Comparison of ENCODE assay signal across 14 mouse cellular contexts in the genomic region with DNA sequence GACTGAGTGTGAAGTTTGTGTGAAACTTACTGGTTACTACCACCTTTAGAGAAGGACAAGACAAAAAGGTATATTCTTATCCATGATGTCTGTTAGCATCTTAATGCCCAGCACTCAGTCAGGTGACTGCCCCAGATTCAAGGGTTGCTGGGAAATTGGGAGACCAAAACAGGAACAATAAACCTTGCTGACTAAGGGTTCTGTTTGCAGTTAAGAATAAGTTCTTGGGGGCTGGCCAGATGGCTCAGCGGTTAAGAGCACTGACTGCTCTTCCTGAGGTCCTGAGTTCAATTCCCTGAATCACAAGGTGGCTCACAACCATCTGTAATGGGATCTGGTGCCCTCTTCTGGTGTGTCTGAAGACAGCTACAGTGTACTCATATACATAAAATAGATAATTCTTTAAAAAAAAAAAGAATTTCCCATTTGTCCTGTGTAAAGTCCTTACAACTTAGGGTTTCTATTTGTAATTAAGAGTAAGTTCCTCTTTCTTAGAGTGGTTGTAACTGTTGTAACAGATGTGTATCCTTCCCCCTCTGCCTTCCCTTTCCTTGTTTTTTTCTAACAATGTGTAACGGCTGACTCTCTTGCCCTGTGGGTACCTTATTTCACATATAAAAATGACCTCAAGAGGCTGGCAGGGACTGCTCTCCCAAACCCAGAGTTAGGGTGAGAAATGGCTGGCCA. TPM values are rescaled to one million over a fixed set of nuclear protein-coding genes. Genes with fewer than 3 reads are reported as not detected.
DNase-seq lines count a peak whose midpoint lies in the region; ATAC-seq and TF ChIP-seq lines count a peak whose summit lies in the region.
"Had no signal": no experiment of that assay in that cellular context is flagged by ENCODE, and none has a peak within 500 bp of the region (broad histone marks: within the 10 kb centered on the region; RNA-seq: fewer than 3 reads in every experiment).

No protein-coding gene starts in this region.

- H3K27me3 ChIP-seq in heart, embryonic 13.5 days (replicated peaks), result no peaks in the 10 kb centered on the region
- no peaks in the 10 kb centered on the region for H3K27me3 ChIP-seq in spleen, adult 2 months (ENCODE audit: control insufficient read depth, insufficient read depth, low read length)
- H3K27me3 ChIP-seq in liver, embryonic 15.5 days, result peaks cover 12% of the 10 kb centered on the region; the same call in 1 of the 2 replicates
- H3K27me3 ChIP-seq in hindbrain, embryonic 11.5 days (ENCODE audit: control insufficient read depth, insufficient read depth, low read length), result no peaks in the 10 kb centered on the region

- ATAC-seq in heart, embryonic 13.5 days (ENCODE audit: extremely low read depth, insufficient number of reproducible peaks, low FRiP score, low TSS enrichment), result no peak
- no peak for ATAC-seq in liver, embryonic 15.5 days (ENCODE audit: insufficient read depth)
- ATAC-seq in hindbrain, embryonic 11.5 days (ENCODE audit: low FRiP score), result no peak

- H3K9ac ChIP-seq in heart, embryonic 13.5 days, result peak overlapping the region; percentile 24; the same call in 1 of the 2 replicates
- no peak overlapping the region for H3K9ac ChIP-seq in liver, embryonic 15.5 days
- no peak overlapping the region for H3K9ac ChIP-seq in hindbrain, embryonic 11.5 days (ENCODE audit: low read depth, low read length)
- H3K9ac ChIP-seq: hindbrain, embryonic 12.5 days had no signal

- no peak overlapping the region for H3K4me3 ChIP-seq in heart, embryonic 13.5 days
- no peak overlapping the region for H3K4me3 ChIP-seq in spleen, adult 2 months (ENCODE audit: extremely low read depth, insufficient read depth, insufficient read length)
- H3K4me3 ChIP-seq in liver, embryonic 15.5 days (replicated peaks), result no peak overlapping the region
- no peak overlapping the region for H3K4me3 ChIP-seq in hindbrain, embryonic 11.5 days (ENCODE audit: low read depth, low read length)
- H3K4me3 ChIP-seq: hindbrain, embryonic 12.5 days had no signal

- H3K9me3 ChIP-seq in heart, embryonic 13.5 days, result no peaks in the 10 kb centered on the region
- no peaks in the 10 kb centered on the region for H3K9me3 ChIP-seq in liver, embryonic 15.5 days (replicated peaks)
- H3K9me3 ChIP-seq in hindbrain, embryonic 11.5 days (ENCODE audit: control insufficient read depth, low read length), result no peaks in the 10 kb centered on the region
- H3K9me3 ChIP-seq: hindbrain, embryonic 12.5 days had no signal

- TF ChIP-seq POLR2A in spleen, adult 2 months (IDR thresholded peaks at IDR 0.05; ENCODE audit: low read depth, low read length), result no peak

- WGBS in heart, embryonic 13.5 days, result 71% methylated on average over 2 of the region's 2 CpGs
- 19% methylated on average over 2 of the region's 2 CpGs for WGBS in spleen, adult 2 months
- 38% methylated on average over 2 of the region's 2 CpGs for WGBS in liver, embryonic 15.5 days (ENCODE audit: insufficient replicate concordance)
- 79% methylated on average over 2 of the region's 2 CpGs for WGBS in hindbrain, embryonic 11.5 days

- H3K4me1 ChIP-seq in heart, embryonic 13.5 days, result peaks cover 56% of the 10 kb centered on the region
- peaks cover 21% of the 10 kb centered on the region; the same call in 1 of the 2 replicates for H3K4me1 ChIP-seq in spleen, adult 2 months (ENCODE audit: control insufficient read depth, insufficient read depth, insufficient read length)
- peaks cover 31% of the 10 kb centered on the region for H3K4me1 ChIP-seq in liver, embryonic 15.5 days (replicated peaks)
- 0 out of 2 replicates have a peak, but pooled peaks cover 2% of the 10 kb centered on the region for H3K4me1 ChIP-seq in hindbrain, embryonic 11.5 days (replicated peaks; ENCODE audit: control insufficient read depth, insufficient read depth, low read length)

- H3K27ac ChIP-seq in heart, embryonic 13.5 days (replicated peaks), result peak overlapping the region; percentile 60
- H3K27ac ChIP-seq in spleen, adult 2 months (ENCODE audit: insufficient read depth, low read length), result 0 out of 2 replicates have a peak overlapping the region, but pooled peaks have one; percentile 38
- peak overlapping the region; percentile 51 for H3K27ac ChIP-seq in liver, embryonic 15.5 days (replicated peaks)
- H3K27ac ChIP-seq in hindbrain, embryonic 11.5 days (ENCODE audit: low read depth, low read length), result no peak overlapping the region
- H3K27ac ChIP-seq: hindbrain, embryonic 12.5 days had no signal

- H3K4me2 ChIP-seq in heart, embryonic 13.5 days, result peak overlapping the region; percentile 19; the same call in 1 of the 2 replicates
- peak overlapping the region; percentile 45; the same call in 1 of the 2 replicates for H3K4me2 ChIP-seq in liver, embryonic 15.5 days
- no peak overlapping the region for H3K4me2 ChIP-seq in hindbrain, embryonic 11.5 days (replicated peaks; ENCODE audit: low read depth, low read length)
- H3K4me2 ChIP-seq: hindbrain, embryonic 12.5 days had no signal

- H3K36me3 ChIP-seq in heart, embryonic 13.5 days, result no peaks in the 10 kb centered on the region
- no peaks in the 10 kb centered on the region for H3K36me3 ChIP-seq in spleen, adult 2 months (ENCODE audit: control insufficient read depth, insufficient read depth, low read length)
- no peaks in the 10 kb centered on the region for H3K36me3 ChIP-seq in liver, embryonic 15.5 days (replicated peaks)
- H3K36me3 ChIP-seq in hindbrain, embryonic 11.5 days (ENCODE audit: control insufficient read depth, insufficient read depth, low read length), result no peaks in the 10 kb centered on the region
- H3K36me3 ChIP-seq: hindbrain, embryonic 12.5 days had no signal

- no peak for TF ChIP-seq CTCF in spleen, adult 2 months (IDR thresholded peaks at IDR 0.05; ENCODE audit: extremely low read depth, insufficient read depth, insufficient read length, insufficient replicate concordance)

- no peak for DNase-seq in heart, adult 11 months
- no peak for DNase-seq in spleen, adult 2 months (ENCODE audit: low read depth in 1 of 2, low spot score in 2 of 2)
- no peak for DNase-seq in spleen, postnatal 10 days (ENCODE audit: low spot score in 2 of 2)
- no peak for DNase-seq in cerebellum, postnatal 36 days
- no peak for DNase-seq in hindbrain, embryonic 11.5 days (ENCODE audit: low spot score)
- DNase-seq in frontal cortex, postnatal 25 days (ENCODE audit: low spot score in 2 of 2), result no peak
- DNase-seq: adrenal gland, adult 8-10 months; cerebellum, adult 11 months; kidney, postnatal 14 days; midbrain, embryonic 14.5 days; thymus, postnatal 36 days had no signal

RNA-seq across cellular contexts. Expression of a gene that starts 24.9 kb away (rescaled TPM):
- polyA plus RNA-seq in heart, embryonic 13.5 days (2015; fragmentation: Nextera tagmentation; extraction: Ambion mirVana), result 2.4 and 3.0 TPM in 2 replicates
- polyA plus RNA-seq in spleen, adult 2 months (2012; rRNA removed), result 0.12 and 0.25 TPM in 2 replicates
- 0.30 and 0.81 TPM in 2 replicates for polyA plus RNA-seq in liver, embryonic 15.5 days (2015; fragmentation: Nextera tagmentation; extraction: Ambion mirVana)
- 0.17 and 0.25 TPM in 2 replicates for polyA plus RNA-seq in hindbrain, embryonic 11.5 days (2014; fragmentation: Nextera tagmentation; extraction: Ambion mirVana)

RNA-seq across cellular contexts. Expression of a gene that starts 33.9 kb away (rescaled TPM):
- 50.6 and 56.1 TPM in 2 replicates for polyA plus RNA-seq in heart, embryonic 13.5 days (2015; fragmentation: Nextera tagmentation; extraction: Ambion mirVana)
- 24.5 and 29.4 TPM in 2 replicates for polyA plus RNA-seq in spleen, adult 2 months (2012; rRNA removed)
- polyA plus RNA-seq in liver, embryonic 15.5 days (2015; fragmentation: Nextera tagmentation; extraction: Ambion mirVana), result 25.5 and 27.3 TPM in 2 replicates
- 66.5 and 69.6 TPM in 2 replicates for polyA plus RNA-seq in hindbrain, embryonic 11.5 days (2014; fragmentation: Nextera tagmentation; extraction: Ambion mirVana)

RNA-seq across cellular contexts. Expression of a gene that starts 52.0 kb away (rescaled TPM):
- polyA plus RNA-seq in heart, embryonic 13.5 days (2015; fragmentation: Nextera tagmentation; extraction: Ambion mirVana), result 7.8 and 7.9 TPM in 2 replicates
- 9.9 and 13.6 TPM in 2 replicates for polyA plus RNA-seq in spleen, adult 2 months (2012; rRNA removed)
- polyA plus RNA-seq in liver, embryonic 15.5 days (2015; fragmentation: Nextera tagmentation; extraction: Ambion mirVana), result 0.43 and 0.44 TPM in 2 replicates
- polyA plus RNA-seq in hindbrain, embryonic 11.5 days (2014; fragmentation: Nextera tagmentation; extraction: Ambion mirVana), result 0.09 TPM in 1 of 2 replicates, not detected in the other
- polyA plus RNA-seq: midbrain, embryonic 14.5 days had no signal
